Mouse (Mus musculus) ES-Bruce4 (cell line): ENCODE data around the gene R3hdm4.

Experiments
- CTCF ChIP-seq: IDR thresholded peaks from one replicate; pipeline ENCODE4 v1.8.1; 2011; ENCODE audit warnings: low read depth, low read length
- POLR2A ChIP-seq: IDR thresholded peaks from one replicate; pipeline ENCODE4 v1.8.1; 2011; ENCODE audit warnings: low read length; ENCODE audit not compliant: insufficient read depth

- TF ChIP-seq CTCF: no peak
- no peak for TF ChIP-seq POLR2A
Measured at GRCm38 (mm10) chr10:79866601-79867000, 54.4 kb downstream of the R3hdm4 start.
